Mouse (Mus musculus): ENCODE measurements around the gene Nfatc2. TPM values are rescaled to one million over a fixed set of nuclear protein-coding genes. Genes with fewer than 3 reads are reported as not detected.
A peak's percentile ranks its signal among the peaks of the same experiment; 100 is the strongest.

Nfatc2 gene
- total RNA-seq, 1 experiment from 2014 or later, result 2.7 TPM

DNA sequence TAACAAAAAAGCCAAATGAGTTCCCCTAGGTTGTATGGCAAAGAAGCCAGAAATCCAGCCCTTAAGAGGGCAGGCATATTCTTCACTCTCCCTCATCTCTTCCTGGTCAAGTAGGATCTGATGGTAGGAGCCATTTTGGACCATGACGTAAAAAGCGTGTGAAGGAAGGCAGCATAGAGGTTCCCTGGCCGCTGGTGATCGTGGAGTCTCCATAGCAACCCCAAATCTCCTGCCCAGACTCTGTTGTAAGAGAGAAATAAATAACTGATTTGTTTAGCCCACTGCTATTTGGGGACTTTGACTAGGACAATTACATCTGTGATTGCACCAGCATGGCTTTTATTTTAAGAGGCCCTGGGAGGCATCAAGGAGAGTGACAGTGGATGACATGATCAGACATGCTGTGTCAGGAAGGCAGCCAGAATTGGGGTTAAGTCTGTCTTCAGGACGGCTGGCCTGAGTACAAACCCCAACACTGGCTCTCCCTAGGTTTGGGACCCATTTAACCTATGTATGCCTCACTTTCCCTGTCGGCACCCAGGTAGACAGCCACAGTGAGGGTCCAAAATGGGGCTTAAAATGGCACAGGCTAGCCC is 8.3 kb upstream of the Nfatc2 start:
- no peak for DNase-seq

DNA sequence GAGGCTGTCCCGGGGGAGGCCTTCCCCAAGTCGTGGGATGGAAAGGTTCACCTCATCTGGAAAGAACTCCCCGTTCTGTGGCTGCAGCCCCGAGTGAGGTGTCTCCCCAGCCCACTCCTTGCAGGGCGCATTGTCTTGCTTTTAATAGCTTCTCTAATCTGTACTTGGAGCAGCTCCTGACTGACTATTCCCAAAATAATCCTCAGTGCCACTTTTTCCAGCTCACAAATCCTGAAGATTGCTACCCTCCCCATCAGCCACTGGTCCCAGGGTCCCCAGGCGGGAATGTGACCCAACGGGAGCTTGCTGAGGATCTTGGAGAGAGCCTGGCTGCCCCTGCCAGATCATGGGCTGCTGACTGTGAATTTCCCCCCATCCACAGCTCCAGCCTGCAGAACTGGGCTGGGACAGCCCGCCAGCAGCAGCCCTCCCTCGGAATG is 6.7 kb upstream of the Nfatc2 start:
- no peak for DNase-seq

DNA sequence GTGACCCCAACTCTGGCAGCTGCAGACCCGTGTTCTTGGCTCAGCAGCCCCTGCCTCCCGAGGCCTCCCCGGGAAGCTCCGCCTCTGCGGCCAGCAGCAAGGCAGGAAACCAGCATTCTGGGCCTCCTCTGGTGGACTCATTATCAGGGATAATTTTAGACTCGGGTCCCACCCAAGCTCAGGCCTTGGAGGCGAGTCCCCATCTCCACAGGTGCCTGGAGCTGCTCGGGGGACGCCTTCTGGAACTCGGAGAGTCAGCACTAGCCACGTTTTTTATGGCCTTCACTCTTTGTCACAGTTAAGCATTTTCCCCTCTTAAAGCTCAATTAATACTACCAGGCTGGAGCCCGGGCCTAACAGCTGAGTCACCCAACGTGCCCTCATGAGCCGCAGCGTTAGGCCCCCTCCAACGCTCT is 3.2 kb upstream of the Nfatc2 start:
- no peak for DNase-seq

DNA sequence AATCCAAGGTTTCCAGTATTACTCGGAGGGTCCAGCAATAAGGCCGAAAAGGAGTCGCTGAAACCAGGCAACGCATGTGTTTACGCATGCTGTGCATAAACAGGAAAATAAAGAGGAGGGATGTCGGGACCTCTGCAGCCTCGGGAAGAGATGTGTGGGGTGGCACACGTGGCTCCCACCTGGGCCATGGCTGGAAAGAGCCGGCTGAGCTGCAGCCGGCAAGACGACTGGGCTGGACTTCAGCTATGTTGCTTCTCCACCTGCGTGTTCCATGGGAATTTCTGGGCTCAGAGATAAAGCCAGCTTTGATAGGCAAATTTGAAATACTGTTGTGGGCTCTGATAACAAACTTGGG is 907 bp upstream of the Nfatc2 start:
- no peak for DNase-seq

DNA sequence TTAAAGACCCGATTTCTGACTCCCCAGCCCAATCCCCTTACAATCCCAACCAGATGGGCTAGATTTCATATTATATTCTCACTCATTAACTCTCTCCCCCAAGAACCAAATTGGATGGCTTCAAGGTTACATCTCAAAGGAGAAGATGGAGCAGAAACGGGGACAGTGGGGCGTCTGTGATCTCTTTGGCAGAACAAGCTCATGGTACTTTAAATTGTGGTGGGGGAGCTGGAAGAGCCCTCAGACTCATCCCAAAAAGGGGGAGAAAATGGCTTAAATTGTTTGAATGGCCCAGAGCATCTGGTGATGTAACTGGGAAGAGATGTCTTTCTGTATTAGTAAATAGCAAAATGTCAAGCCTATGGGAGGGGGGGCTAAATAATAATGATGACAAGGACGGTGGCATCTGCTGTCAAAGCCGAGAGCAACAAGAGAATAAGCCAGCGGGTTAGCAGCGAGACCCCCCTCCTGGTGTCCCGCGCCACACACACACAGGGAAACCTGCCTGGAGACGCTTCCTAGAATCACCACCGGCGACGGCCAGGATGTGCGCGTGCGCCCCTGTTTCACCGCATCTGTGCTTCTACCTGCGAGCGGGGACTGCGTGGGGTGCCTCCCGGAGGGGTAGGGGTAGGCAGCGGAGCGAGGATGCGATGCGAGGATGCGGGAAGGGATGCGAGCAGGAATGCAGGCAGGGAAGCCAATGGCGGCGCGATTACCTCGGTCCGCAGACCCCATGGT is 537 bp downstream of the Nfatc2 start:
- no peak for DNase-seq

DNA sequence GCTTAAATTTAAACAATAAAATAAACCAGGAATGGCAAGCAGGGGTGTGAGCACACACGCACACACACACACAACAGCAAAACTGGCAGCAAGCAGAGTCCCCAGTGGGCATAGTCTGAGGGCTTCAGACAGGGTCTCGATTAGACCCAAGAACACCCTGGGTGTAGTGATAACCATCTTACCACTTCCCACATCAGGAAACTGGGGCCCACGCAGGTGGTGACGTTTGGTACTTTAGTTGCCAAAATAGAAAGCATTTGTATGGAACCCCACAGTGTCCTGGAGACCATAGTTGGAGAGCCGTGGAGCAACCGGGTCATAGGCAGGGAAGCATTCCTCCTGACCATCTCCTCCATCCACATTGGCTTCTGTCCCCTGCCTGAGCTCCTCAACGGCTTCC is 5.8 kb downstream of the Nfatc2 start:
- DNase-seq, result no peak

DNA sequence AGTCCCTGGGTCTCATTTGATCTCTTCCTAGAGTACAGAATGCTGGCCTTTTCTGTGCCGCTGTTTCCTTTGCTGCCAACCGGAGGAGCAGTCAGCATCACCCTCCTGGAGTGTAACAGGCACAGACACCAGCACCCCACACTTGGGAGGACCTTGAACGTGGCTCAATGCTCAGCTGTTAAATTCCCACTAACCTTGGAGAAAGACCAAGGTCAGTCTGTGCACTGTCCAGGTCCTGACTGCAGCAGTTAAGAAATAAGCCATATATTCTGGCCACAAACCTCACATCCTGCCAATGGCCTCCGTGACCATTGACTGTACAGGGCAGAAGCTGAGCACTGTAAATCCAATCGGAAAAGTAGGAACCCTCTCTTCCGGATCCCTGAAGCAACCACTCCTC is 7.8 kb downstream of the Nfatc2 start:
- DNase-seq, result peak; percentile 52

DNA sequence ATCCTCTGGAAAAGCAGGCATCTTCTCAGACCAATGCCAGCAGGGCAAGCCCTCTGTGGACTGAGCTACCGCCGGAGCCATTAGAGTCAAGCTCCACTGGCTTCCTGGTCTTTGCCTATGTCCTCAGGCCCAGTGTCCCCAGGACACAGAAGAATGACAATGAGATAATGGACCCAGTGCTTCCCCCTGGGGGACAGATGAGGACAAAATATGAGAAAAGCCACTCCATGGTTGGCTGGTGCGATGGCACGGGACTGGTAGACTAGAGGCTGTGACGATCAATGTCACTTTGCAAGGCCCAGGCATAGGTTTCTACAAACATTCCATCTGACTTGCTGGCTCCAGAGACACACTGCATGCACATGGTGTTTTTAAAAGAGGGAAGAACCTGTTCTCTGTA is 8.5 kb downstream of the Nfatc2 start:
- DNase-seq, result no peak

DNA sequence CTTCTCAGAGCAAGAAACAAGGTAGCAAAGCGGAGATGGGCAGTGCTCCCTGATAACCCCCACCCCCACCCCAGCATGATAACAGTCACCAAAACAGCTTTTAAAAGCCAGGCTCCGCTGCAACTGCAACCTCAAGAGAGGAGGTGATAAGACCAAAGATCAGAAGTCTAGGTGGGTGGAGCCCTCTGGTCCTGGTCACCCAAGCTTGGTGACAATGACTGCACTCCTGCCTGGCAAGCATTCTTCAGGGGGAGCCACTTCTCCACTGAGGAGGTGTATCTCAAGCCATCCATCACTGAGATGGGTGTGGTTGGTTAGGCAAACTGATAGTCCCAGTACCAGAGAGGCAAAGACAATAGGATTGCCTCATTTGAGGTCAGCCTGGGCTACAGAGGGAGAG is 10.4 kb downstream of the Nfatc2 start:
- DNase-seq, result no peak

DNA sequence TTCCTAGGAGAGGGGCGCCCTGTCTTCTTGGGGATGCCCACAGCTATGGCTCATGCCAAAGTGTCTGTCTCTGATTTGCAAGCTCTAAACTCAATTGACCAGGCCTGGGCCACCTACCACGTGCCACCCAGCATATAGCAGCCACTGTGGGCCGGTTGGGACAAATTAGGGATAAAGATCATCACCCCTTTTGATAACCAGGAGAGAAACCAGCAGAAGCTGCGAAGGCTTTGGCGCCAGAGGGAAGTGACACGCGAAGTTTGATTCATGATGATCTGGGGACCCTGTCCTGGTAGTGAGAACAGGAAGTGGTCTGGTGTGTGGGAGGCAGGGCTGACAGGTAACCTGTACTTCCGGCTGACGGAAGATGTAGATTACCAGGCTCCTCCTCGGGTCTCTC is 10.9 kb downstream of the Nfatc2 start:
- DNase-seq, result no peak

DNA sequence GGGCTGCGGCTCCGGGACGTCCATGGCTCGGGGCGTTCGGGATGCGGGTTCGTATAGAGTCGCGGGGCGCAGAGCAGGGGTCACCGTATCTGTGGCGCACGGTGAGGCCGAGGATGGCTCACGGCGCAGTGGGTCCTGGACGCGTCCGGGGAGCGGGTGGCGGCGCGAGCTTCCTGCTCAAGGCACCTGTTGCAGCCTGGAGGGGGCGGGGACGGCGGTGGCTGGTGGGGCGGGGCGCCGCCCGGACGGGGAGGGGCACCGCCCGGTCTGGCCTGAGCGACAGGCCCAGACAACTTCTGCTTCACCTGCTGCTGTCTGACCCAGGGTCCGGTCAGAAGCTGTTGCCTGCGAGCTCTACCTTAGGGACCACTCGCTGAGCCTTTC is 11.3 kb downstream of the Nfatc2 start:
- peak; percentile 71 for DNase-seq

DNA sequence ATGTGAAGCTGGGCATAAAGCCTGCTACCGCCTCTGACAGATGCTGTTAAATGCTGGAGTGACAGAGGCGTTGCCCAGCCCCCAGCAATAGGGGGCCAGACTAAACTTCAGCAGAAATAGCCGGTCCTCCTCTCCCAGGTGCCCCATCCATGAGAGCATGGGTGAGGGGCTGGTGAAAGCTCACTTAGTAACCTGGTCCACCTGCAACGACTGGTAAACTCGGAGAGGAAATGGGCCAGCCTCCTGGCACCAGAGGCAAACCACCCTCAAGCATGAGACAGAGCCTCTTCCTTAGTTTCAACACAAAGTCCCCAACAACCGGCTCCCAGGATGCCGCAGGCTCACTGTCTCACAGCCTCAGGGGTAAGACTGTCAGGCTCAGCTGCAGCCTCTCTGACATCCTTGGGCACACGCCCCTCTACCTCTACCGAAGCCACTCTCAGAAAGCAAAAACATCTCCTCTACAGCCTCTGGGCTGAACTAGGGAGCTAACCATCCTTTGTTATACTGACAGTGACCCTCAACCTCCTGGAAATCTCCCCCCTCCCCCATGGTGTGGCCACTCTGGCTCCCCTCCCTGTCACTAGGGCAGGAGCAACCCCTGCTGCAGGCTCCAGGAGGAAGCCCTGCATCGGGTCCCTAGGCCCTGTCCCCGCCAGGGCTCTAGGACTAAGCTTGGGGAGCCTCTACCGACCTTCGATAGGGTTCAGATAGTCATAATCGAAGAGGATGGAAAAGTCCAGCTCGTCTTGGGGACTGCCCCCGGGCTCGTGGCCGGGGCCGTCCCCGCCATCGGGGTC is 11.9 kb downstream of the Nfatc2 start:
- no peak for DNase-seq

DNA sequence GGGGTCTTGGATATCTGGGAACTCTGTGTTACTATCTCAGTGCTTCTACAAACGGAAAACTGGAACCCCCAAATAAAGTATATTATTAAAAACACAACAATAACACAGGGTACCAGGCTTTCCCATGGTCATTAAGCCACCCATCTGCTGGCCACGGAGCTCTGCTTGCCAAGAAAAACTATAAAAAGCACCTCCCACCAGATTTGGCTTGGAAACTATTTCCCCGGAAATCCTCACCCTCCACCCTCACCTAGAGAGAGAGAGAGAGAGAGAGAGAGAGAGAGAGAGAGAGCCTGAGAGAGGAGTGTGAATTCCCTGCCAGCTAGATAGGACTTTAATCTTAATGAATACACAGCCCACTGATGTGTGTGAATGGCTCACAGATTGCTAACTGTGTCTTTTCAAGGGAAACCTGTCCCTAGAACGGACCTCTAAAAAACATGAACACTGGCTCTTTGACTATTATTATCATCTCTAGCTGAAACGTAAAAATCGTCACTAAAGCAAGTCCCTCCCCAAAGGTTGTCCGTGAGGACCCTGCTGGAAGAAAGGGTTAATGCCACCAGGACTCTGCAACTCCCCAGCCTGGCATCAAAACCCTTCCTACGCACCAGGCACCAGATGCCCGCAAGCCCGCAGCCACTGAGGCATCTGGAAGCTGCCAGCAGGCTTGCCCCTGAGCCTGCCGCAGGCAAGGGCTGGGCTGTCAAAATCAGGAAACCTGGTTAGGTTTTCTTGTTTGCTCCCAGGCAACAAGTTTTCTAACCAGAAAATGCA is 12.7 kb downstream of the Nfatc2 start:
- DNase-seq, result peak; percentile 35

DNA sequence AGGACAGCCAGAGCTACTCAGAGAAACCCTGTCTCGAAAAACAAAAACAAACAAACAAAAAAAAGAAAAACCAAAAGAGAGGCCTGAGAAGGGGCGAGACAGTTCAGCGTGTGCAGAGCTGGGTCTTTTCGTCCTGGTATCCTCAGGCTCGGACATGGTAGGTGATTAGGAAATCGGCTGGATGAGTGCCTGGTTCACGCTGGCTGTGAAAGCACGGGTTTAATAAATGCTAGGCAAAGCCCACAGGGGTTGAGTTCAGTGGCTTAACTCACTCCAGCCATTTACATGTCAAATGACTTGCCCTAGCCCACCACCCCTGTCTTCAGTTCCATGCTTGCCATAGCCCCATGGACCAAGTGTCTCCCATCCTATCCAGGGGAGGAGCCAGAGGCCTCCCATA is 14.3 kb downstream of the Nfatc2 start:
- DNase-seq, result peak; percentile 55

DNA sequence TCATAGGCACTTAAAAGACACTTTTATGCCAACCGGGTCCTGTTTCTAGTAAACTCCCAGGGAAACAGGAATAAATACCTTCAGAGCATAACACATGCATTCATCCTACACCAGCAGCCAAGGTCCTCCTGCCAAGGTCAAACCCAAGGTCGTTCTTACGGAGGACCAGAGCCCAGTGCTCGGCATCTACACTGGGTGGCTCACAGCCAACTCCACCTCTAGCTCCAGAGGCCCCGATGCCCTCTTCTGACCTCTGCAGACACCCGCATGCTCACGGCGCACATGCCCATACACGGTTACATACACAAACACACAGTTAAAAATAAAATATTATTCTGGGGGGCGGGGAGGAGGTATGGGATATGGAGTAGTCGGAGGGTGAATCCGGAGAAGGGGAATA is 14.9 kb downstream of the Nfatc2 start:
- no peak for DNase-seq

DNA sequence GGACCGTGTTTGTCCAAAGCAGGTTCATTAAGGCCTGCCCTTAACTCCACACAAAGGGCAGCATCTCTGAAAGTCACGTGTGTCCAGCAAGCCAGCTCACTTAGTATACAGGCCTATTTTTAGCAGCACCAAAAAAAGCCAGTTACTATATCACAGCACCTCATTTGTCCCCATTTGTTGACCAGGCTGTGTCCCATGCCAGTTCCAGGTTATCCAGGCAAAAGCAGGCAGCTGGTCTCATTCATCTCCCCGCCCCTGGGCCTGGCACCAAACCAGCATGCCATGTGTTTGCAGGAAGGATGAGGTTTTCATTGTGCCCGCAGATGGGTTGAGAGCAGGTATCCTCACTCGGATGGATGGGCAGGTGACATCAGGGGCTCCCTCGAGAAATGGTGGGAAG is 16.6 kb downstream of the Nfatc2 start:
- DNase-seq, result no peak

DNA sequence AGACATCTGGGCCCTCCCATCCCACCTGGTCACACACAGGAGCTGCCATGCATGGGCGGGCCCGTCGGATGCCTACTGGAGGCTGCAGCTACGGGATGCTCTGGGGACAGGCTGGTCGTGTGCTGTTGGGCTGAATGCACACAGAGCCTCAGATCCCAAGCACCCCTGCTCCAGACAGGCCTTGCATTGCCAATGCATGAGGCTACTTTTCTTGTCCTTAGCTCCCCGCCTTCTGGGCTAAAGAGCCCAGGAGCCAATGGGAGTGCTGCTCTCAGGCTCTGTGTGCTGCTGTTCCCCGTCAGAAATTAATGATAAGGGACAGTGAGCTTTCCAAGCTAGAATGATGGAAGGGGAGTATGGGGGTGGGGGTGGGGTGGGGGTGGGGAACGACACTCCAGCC is 17.0 kb downstream of the Nfatc2 start:
- no peak for DNase-seq

DNA sequence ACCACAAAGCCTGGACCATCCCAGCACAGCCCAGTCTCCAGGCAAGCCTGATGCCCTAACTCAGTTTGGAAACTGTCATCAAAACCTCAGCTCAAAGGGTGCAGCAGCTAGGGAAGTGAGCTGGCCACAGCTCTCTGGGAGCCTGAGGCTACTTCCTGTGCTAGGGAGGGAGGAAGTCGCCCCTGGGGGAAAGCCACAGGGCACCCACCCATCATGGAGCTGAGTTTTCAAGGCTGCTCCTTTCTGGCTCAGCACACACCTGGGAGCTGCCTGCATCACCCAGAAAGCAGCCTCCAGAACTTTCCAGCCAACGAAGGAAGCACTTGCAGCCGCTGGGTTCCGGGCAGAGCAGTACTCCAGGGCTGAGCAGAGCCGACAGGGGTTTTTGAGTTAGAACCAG is 18.4 kb downstream of the Nfatc2 start:
- DNase-seq, result no peak

DNA sequence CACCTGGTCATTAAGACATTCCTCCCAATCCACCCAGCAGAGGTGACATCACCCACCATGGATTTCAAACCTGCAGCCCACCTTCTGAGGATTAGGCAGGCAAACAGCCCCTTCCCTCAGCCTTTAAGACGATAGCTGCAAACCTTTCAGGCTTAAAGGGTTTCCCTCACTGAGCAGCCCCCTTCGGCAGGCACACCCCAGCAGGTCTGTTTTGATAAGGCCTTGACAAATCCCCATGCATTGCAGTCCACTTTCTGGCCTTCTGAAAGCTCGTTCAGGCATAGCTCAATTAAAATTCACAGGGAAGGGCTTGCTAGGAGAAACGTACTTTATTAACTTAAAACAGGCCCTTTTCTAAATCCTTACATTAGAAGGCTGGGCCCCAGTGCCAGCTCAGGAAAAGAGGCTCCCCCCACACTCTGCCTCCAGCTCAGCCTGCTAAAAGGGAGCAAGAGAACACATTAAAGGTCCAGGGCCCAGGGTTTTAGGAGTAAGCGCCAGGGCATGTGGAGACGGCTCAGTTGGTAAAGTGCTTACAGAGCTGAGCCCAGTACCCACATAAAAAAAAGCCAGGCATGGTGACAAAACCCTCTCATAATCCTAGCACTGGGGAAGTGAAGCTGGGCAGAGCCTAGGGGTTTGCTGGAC is 20.1 kb downstream of the Nfatc2 start:
- DNase-seq, result no peak

DNA sequence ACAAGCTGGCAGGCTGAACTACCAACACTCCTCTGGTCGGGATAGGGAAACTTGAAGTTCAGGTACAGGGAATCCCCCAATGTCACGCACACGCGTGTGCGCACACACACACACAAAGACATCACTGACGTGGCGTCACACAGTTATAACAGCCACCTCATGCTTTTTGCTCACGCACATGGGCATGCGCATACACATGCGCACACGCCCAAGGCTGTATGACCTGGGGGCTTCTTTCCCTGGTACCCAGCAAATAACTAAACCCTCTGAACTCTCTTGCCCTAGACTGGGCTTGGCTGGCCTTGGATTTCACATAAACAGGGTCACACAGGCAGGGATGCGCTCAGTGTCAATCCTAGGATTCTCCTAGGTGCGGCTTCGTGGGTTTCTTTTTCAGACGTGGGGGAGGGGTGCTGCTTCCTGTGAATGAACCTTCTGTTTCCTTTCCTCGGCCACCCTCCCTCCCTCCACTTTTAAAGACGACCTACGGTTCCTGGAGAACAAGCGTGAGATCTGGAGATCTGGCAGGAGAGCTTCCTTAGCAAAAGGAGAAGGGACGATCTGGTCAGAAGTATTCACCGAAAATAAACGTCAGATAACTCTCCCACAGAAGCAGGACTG is 21.1 kb downstream of the Nfatc2 start:
- DNase-seq, result no peak

DNA sequence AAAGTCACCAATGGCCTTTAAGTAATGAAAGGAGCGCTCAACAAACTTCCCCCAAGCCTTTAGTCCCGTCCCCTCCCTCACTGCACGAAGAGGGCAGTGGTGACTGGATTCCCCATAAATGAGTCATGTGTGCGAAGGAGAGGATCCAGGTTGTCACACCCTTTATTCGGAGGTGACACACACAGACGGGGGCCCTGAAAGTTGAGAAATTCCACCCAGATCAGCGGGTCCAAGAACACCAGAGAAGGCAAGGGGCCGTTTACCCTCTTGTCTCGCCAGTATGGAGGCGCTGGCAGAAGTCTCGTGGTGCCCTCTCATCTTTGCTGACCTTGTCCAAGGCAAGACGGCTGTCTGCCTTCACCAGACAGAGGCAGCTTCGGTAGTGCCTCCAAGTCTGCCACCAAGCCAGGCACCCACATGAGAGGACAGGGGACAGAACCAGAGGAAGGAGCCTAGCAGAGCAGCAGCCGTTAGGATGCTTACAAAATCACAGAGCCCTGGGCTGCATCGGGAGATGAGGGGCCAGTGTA is 21.8 kb downstream of the Nfatc2 start:
- DNase-seq, result no peak

DNA sequence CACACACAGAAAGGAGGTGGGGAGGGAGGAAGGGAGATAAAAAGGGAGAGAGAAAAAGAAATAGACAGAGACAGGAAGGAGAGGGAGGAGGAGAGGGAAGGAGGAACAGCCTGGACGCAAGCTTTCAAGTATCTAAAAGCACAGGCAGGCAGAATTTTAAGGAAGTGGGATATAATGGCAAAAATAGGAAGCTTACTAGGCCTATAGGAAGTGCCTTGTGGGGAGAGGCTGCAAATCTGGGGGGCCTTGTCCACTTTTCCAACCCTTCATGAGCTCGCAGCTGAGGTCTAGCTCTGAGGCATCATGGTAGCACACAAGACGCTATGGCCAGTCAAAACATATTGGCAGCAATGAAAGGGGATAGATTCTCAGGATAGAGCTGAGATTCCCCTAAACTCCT is 22.3 kb downstream of the Nfatc2 start:
- no peak for DNase-seq

Measured in adrenal gland, postnatal 14 days (tissue).